Mouse (Mus musculus): Measurements from ENCODE around the gene Gatad2a.

The Gatad2a gene

GRCm38 (mm10) chr8:69936050-69936794 is 60.0 kb downstream of the Gatad2a start:
- no peak for DNase-seq (ENCODE audit: low read depth)

- DNase-seq (ENCODE audit: low read depth): no peak
Measured at GRCm38 (mm10) chr8:69935431-69935830, 60.8 kb downstream of the Gatad2a start.

DNA sequence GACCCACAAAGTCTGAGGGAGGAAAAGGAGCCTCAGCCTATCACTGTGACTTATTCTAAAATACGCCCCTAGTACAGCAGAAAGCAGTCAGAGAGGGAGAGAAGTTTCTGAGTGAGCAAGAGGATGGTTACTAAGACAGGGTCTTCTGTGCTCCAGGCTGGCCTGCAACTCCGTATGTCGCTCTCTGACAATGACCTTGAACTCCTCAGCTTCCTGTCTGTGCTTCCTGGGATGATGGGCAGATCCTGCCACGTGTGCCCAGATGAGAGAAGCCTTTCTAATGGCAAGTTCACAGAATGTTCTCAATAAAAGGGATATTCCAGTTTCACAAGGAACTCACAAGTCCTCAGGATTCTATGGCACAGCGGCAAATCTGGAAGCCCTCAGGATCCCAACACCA is 61.6 kb downstream of the Gatad2a start:
- DNase-seq (ENCODE audit: low read depth): no peak

DNA sequence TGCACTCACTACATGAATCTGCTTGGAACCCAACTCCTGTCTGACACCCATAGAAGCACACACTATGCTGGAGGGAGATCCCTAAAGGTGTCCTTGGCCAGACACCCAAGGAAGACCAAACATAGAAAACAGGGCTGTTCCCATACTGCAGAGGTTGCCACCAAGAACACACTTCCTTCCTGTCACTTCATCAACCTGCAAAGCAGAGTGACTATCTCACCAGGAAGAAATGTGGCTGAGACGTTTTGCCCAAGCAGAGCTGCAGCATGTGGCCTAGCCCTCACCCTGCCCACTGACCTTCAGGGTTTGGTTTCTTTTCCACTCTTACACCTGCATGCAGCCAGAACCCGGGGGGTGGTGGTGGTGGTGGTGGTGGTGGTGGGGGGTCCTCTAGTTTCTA is 62.4 kb downstream of the Gatad2a start:
- no peak for DNase-seq (ENCODE audit: low read depth)

- no peak for DNase-seq (ENCODE audit: low read depth)
Measured at GRCm38 (mm10) chr8:69926901-69927300, 69.3 kb downstream of the Gatad2a start.

DNA sequence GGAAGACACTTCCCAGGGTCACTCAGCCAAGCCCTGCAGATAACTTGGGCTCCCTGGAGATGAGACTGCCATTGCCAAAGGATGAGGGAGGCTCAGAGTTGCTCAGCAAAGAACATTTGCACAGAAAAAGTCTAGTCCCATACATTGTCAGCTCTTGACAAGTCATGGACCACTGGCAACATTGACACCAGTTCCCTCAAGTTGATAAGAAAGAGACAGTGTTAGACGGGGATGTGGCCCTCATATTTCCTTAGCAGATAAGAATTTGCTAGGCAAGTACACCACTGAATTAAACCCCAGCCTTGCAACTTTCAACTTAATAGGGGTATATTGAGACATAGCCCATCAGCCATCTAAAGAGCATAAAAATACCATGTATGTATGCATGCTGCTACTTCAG is 72.2 kb downstream of the Gatad2a start:
- DNase-seq (ENCODE audit: low read depth): no peak

DNA sequence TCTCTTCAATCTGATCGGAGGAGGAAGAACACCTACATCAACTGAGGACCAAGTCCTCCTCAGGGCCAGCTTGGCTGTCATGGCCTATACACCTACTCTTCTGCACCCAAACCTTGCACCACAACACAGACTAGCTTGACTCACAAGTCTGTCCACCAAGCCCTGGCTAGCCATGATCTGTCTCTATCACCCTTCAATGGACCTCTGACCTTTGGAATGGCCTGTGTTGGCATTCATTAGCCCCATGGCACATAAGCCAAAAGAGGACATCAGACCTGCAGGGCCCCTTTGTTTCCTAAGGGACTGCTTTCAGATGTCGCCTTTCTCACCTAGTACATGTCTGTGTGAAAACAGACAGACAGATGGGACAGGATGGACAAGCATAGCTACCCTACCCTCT is 75.0 kb downstream of the Gatad2a start:
- no peak for DNase-seq (ENCODE audit: low read depth)

GRCm38 (mm10) chr8:69919876-69920662 is 76.1 kb downstream of the Gatad2a start:
- peak; percentile 81 for DNase-seq (ENCODE audit: low read depth)

- DNase-seq (ENCODE audit: low read depth): peak; percentile 96
Measured at GRCm38 (mm10) chr8:69919010-69919409, 77.2 kb downstream of the Gatad2a start.

- DNase-seq (ENCODE audit: low read depth): no peak
Measured at GRCm38 (mm10) chr8:69918506-69918905, 77.7 kb downstream of the Gatad2a start.

GRCm38 (mm10) chr8:69915748-69916147 is 80.4 kb downstream of the Gatad2a start:
- no peak for DNase-seq (ENCODE audit: low read depth)

- no peak for DNase-seq (ENCODE audit: low read depth)
Measured at GRCm38 (mm10) chr8:69914526-69914925, 81.7 kb downstream of the Gatad2a start.

GRCm38 (mm10) chr8:69912478-69913074 is 83.6 kb downstream of the Gatad2a start:
- no peak for DNase-seq (ENCODE audit: low read depth)

DNA sequence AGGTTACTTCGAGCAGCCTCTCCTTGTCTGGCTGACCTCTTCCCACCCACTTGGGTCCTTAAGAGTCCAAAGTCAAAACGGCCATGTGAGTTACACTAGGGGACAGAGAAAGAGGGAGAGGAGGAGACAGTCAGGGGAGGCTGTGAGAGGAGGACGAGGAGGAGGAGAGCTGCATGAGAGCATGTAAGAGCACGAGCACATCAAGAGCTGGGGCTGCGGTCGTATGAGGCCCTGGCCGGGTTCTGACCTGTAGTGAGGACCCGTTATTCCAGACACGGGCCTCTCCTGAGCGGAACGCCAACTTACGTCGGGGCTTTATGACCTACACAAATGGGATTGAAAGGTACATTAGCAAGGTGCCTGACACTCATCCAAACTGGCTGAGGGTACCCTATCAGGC is 84.3 kb downstream of the Gatad2a start:
- no peak for DNase-seq (ENCODE audit: low read depth)

GRCm38 (mm10) chr8:69907106-69907505 is 89.1 kb downstream of the Gatad2a start:
- no peak for DNase-seq (ENCODE audit: low read depth)

- DNase-seq (ENCODE audit: low read depth): no peak
Measured at GRCm38 (mm10) chr8:69906260-69906659, 89.9 kb downstream of the Gatad2a start.

GRCm38 (mm10) chr8:69904096-69904495 is 92.1 kb downstream of the Gatad2a start:
- DNase-seq (ENCODE audit: low read depth): no peak

- peak; percentile 99 for DNase-seq (ENCODE audit: low read depth)
Measured at GRCm38 (mm10) chr8:69903063-69903542, 93.1 kb downstream of the Gatad2a start.

DNA sequence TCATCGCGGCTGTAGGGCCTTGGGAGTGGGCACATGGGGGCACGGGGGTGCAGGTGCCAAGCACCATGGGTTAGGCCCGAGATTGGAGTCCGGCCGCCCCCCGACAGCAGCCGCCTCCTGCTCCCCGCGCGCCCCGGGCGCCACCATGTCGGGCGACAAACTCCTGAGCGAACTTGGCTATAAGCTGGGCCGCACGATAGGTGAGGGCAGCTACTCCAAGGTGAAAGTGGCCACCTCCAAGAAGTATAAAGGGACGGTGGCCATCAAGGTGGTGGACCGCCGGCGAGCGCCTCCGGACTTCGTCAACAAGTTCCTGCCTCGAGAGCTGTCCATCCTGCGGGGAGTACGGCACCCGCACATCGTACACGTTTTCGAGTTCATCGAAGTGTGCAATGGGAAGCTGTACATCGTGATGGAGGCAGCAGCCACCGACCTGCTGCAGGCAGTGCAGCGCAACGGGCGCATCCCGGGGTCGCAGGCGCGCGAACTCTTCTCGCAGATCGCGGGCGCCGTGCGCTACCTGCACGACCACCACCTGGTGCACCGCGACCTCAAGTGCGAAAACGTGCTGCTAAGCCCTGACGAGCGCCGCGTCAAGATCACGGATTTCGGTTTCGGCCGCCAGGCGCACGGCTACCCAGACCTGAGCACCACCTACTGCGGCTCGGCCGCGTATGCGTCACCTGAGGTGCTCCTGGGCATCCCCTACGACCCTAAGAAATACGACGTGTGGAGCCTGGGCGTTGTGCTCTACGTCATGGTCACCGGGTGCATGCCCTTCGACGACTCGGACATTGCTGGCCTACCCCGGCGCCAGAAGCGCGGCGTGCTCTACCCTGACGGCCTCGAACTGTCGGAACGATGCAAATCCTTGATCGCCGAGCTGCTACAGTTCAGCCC is 93.8 kb downstream of the Gatad2a start, which contains the start of the genes Tssk6, Ndufa13 and Yjefn3:
Gene Tssk6 (plus strand): TSS at position 22 of the 900 bp plus-strand sequence.
Gene Ndufa13 (minus strand): TSS at position 396 of the 900 bp plus-strand sequence.
Gene Yjefn3 (minus strand): TSS at position 550 of the 900 bp plus-strand sequence.
- no peak for DNase-seq (ENCODE audit: low read depth)

- DNase-seq (ENCODE audit: low read depth): peak; percentile 95
Measured at GRCm38 (mm10) chr8:69901484-69902162, 94.6 kb downstream of the Gatad2a start.

Data from c-Kit-positive CD71-negative TER-119-negative erythroid progenitor cells, embryonic 14.5 days (primary cell).